Mouse (Mus musculus): Measurements from ENCODE around the gene Pgpep1.

The Pgpep1 gene

DNA sequence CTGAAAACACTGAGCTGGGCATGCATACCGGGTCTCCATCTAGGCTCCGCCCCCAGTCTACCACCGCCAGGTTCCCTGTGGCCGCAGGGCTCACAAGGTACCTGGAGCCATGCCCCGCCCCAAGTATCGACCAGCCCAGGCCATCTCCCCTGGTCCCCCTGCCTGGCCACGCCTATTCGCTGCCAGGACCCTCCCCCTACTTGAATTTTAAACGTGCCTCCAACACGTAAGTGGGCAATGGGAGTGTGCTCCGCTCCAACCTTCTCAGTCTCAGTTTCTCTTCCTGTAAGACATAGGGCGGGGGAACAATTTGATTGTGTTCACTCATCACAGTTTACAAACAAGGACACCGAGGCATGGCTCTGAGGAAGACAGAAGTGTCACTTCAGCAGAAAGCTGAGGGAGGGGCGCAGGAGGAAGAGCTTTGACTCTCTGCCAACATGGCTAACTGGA is at the start of gene Pgpep1:
Pgpep1 (minus strand) TSS at position 116 of the 453 bp plus-strand sequence.
- DNase-seq (ENCODE audit: low read depth in 2 of 2, low spot score in 2 of 2): no peak

DNA sequence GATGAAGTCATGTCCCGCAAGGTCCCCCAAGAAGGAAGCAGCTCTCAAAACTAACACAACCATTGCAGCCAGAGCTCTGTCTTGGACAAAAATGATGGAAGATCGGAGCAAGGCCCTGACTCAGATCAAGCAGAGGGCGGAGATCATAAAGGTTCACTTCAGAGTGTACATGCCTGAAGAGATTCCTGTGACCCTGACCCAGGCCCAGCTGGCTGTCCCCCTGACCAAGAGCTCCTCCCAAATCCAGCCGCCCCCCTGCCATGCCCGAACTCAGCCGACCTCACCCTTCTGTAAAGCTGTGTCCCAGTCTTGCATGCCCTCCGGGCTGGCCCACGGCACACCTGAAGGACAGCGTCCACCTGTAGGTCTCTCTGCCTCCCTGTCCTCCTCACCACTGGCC is 49.6 kb upstream of the Pgpep1 start:
- DNase-seq (ENCODE audit: low read depth in 2 of 2, low spot score in 2 of 2): no peak

- no peak for DNase-seq (ENCODE audit: low read depth in 2 of 2, low spot score in 2 of 2)
Measured at GRCm38 (mm10) chr8:70708281-70708680, 48.1 kb upstream of the Pgpep1 start.

- no peak for DNase-seq (ENCODE audit: low read depth in 2 of 2, low spot score in 2 of 2)
Measured at GRCm38 (mm10) chr8:70703287-70703686, 43.1 kb upstream of the Pgpep1 start, which contains the start of gene Iqcn. Gene Iqcn (plus strand): TSS chr8:70703457.

- DNase-seq (ENCODE audit: low read depth in 2 of 2, low spot score in 2 of 2): no peak
Measured at GRCm38 (mm10) chr8:70702842-70703182, 42.6 kb upstream of the Pgpep1 start.

- no peak for DNase-seq (ENCODE audit: low read depth in 2 of 2, low spot score in 2 of 2)
Measured at GRCm38 (mm10) chr8:70701982-70702841, 42.0 kb upstream of the Pgpep1 start.

DNA sequence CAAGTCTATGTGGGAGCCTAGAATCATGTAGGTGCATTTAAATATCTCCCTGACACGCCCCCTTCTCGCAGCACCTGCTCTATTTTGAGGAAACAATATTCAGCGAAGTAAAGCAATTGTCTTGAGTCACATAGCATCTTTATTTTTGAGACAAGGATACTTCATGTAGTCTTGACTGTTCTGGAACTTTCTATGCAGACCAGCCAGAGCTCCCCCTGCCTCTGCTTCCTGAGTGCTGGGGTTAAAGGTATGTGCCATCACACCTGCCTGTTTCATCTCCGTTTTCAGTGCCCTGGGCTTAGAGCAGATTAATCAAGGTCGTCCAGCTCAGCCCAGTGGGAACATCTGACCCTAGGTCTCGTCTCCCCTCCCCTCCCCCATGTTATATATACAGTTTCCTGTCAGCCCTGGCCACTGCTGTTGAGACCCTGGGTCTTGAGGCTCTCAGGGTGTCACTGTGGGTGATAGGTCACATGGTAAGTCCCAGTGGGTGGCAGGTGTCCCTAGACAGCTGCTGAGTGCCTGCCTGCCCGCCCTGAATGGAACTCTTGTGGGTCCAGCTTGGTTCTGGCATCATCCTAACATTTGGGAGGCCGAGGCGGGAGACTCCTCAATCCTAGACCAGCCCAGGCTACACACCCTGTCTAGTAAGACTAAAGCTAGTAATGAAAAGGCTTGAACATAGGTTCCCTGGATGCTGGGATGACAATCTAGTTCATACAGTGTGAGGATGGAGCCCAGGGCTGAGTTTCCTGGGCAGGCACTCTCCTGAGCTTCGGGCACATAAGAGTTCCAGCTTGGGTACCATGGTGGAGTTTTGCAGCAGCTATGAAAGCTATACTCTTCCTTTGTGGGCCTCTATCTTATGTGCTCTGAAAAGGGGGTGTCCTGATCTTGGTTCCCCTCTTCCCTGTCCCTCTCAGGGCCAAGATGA is 41.1 kb upstream of the Pgpep1 start:
- DNase-seq (ENCODE audit: low read depth in 2 of 2, low spot score in 2 of 2): peak in 1 of 2 experiments; percentile 33

GRCm38 (mm10) chr8:70700555-70700922 is 40.4 kb upstream of the Pgpep1 start:
- peak; percentile 72 to 80 for DNase-seq (ENCODE audit: low read depth in 2 of 2, low spot score in 2 of 2)

GRCm38 (mm10) chr8:70699834-70700554 is 39.8 kb upstream of the Pgpep1 start:
- DNase-seq (ENCODE audit: low read depth in 2 of 2, low spot score in 2 of 2): peak; percentile 71 to 73

DNA sequence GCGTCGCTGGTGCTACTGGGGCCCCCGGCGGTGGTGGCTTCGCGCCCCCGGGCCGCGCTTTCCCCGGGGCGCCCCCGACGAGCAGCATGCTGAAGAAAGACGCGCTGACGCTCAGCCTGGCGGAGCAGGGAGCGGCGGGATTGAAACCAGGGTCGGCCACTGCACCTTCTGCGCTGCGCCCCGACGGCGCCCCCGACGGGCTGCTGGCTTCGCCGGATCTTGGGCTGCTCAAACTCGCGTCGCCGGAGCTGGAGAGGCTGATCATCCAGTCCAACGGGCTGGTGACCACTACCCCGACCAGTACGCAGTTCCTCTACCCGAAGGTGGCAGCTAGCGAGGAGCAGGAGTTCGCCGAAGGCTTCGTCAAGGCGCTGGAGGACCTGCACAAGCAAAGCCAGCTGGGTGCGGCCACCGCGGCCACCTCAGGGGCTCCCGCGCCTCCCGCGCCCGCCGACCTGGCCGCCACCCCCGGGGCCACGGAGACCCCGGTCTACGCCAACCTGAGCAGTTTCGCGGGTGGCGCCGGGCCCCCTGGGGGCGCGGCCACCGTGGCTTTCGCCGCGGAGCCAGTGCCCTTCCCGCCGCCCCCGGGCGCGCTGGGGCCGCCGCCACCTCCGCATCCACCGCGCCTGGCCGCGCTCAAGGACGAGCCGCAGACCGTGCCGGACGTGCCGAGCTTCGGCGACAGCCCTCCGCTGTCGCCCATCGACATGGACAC is 39.1 kb upstream of the Pgpep1 start:
- DNase-seq (ENCODE audit: low read depth in 2 of 2, low spot score in 2 of 2): no peak

DNA sequence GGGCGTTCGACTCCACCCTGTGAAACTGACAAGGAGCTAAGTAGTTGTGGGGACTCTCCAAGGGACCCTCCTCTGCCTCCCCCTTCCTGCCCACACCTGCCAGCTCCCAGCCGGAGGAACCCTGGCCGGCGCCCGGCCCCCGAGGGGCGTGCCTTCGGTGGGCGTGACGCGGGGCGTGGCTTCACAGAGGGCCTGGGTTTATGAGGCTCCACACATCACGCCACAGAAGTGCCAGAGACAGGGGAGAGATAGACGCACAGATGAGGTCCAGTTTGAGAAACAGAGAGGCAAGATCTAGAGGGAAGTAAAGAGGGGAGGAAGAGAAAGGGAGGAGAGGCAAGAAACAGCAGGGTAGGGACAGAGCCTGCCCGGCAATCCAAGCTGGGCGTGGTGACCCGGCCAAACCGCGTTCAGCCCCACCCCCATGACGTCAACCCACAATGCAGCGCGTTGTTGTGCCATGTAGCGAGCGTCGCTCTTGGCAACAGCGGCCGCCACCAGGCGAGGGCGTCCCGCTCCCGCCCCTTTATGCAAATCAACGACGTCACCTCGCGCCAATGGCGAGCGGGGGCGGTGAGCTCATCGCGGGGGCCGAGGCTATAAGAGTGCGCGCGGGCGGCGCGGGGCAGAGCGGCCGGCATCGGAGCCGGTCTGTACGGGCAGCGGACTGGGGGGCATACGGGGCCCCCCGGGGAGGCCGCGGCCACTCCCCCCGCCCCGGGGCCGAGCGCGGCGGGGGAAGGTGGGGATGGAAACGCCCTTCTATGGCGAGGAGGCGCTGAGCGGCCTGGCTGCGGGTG is 38.3 kb upstream of the Pgpep1 start, which contains the start of gene Jund:
Jund (plus strand) TSS at position 640 of the 800 bp plus-strand sequence.
- peak; percentile 100 for DNase-seq (ENCODE audit: low read depth in 2 of 2, low spot score in 2 of 2)

- DNase-seq (ENCODE audit: low read depth in 2 of 2, low spot score in 2 of 2): no peak
Measured at GRCm38 (mm10) chr8:70697366-70698250, 37.4 kb upstream of the Pgpep1 start.

DNA sequence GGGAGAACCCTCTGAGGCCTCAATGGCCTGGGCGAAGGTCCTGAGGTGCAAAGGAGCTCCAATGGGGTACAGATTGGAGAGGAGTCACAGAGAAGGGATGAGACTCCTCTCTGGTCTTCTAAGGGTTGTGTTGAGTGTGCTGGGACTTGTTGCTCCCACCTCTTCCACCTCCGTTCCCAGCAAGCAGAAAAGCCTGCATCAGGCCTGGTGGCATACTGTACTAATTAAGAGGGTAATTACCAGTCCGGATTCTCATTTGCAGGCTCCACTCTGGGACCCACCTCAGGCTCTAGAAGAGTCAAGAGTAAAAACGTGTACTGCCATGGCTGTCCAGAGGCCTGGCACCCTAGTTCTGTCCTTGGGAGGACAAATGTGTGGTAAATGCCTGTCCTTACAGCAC is 36.8 kb upstream of the Pgpep1 start:
- DNase-seq (ENCODE audit: low read depth in 2 of 2, low spot score in 2 of 2): no peak

GRCm38 (mm10) chr8:70696019-70696885 is 36.1 kb upstream of the Pgpep1 start:
- peak in 1 of 2 experiments; percentile 44 for DNase-seq (ENCODE audit: low read depth in 2 of 2, low spot score in 2 of 2)

DNA sequence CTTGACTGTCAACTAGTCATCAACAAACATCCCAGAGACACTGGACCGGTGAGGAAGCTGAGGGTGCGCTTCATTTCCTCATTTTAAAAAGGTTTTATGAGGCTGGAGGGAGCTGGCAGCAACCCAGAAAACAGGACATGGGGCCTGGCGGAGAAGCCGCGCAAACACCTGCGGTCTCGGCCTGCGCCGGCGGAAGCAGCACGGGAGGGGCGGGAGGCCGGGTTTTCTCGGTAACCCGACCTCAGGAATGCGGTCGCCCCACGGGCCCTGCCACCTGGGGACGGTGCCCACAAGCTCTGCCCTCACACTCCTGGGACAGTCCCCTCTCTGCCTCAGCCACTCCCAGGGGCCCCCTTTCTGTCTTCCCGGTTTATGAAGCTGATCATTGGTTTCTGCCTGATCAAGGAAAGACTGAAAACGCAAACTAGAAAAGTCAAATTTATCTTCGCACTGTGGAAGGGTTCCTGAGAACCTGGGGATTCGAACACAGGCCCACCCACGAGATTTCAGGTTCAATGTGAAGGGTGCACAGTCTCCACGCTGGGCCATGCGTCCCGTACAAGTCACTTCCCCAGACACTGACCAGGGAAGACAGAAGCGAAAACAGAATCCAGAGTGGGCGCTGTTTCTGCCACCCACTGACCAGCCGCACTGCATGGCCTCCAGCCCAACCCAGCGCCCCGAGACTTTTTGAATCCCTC is 35.3 kb upstream of the Pgpep1 start:
- peak; percentile 41 to 44 for DNase-seq (ENCODE audit: low read depth in 2 of 2, low spot score in 2 of 2)

DNA sequence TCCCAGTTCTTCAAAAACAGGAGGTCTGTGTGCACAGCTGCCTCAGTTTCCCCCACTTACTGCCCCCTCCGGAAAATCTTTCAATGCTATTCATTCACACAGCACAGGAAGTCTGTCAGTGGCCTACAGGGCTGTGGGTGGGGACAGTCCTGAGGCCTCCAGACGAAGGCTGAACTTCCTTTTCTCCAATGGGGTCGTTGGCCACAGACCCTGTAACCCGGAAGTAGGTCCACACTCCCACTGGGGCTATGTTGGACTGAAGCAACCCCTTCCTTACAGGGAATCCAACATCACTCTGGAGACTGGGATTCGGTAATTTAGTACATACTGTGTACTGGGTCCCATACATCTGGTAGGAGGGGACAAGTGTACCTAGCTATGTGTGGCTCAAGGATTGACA is 33.4 kb upstream of the Pgpep1 start:
- DNase-seq (ENCODE audit: low read depth in 2 of 2, low spot score in 2 of 2): no peak

DNA sequence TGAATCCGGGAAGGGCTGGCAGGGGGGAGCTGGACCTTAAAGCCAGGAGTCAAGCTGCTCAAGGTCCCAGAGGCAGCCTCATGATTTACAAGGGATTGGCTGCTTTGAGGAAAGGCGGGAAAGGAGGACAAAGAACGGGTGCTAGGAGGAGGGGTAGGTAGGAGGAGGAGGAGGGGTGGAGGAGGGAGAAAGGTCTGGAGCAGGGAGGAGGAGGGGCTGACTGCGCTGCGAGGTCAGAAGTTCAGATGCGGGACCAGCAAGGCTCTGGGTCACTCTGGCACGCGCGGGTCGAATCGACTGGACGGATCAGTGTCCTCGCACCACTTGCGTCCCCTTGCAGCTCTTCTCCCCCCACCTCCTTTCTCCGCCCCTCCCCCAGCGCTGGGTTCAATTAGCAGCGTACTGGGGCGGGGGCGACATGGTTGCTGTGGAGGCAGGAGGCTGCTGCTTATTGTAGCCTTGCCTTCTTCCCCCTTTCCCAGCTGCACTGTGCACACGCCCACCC is 31.6 kb upstream of the Pgpep1 start:
- no peak for DNase-seq (ENCODE audit: low read depth in 2 of 2, low spot score in 2 of 2)

All from CD8-positive naive resting alpha-beta T cell, adult 2 months (primary cell).